Mouse (Mus musculus) neural tube, embryonic 14.5 days (tissue): ENCODE data around the gene Lamp5. TPM values are rescaled to one million over a fixed set of nuclear protein-coding genes. Genes with fewer than 3 reads are reported as not detected.

Experiments used
- ATAC-seq: fragments of 200-750 bp; cut with Nextera tagmentation; 2 replicates; pipeline ENCODE4 v1.8.0; 2017; ENCODE audit warnings: low read depth, mild to moderate bottlenecking, moderate TSS enrichment, moderate library complexity
- H3K27ac ChIP-seq: fragments of 300-500 bp; sonication (generic); 2 replicates; pipeline ENCODE4 v1.5.1; 2014; ENCODE audit warnings: low read depth, mild to moderate bottlenecking, control low read depth, low read length, moderate library complexity, mixed read lengths
- H3K27me3 ChIP-seq: fragments of 300-500 bp; sonication (generic); 2 replicates; pipeline ENCODE4 v1.6.1; 2014; ENCODE audit warnings: low read length; ENCODE audit not compliant: control insufficient read depth, insufficient read depth
- H3K36me3 ChIP-seq: fragments of 300-500 bp; sonication (generic); 2 replicates; pipeline ENCODE4 v1.6.1; 2014; ENCODE audit warnings: low read length, mixed read lengths; ENCODE audit not compliant: control insufficient read depth, insufficient read depth
- H3K4me1 ChIP-seq: fragments of 300-500 bp; sonication (generic); 2 replicates; pipeline ENCODE4 v1.6.1; 2014; ENCODE audit warnings: low read length; ENCODE audit not compliant: control insufficient read depth, insufficient read depth
- H3K4me2 ChIP-seq: fragments of 300-500 bp; sonication (generic); 2 replicates; pipeline ENCODE4 v1.6.1; 2014; ENCODE audit warnings: mild to moderate bottlenecking, low read depth, low read length, control low read depth
- H3K4me3 ChIP-seq: fragments of 300-500 bp; sonication (generic); 2 replicates; pipeline ENCODE4 v1.5.1; 2014; ENCODE audit warnings: low read depth, low read length, control low read depth, mixed read lengths
- H3K9ac ChIP-seq: fragments of 300-500 bp; sonication (generic); replicated peaks from 2 replicates; pipeline ENCODE4 v1.6.1; 2014; ENCODE audit warnings: low read depth, mild to moderate bottlenecking, control low read depth, low read length, mixed read lengths
- H3K9me3 ChIP-seq: fragments of 300-500 bp; sonication (generic); 2 replicates; pipeline ENCODE4 v1.6.1; 2016; ENCODE audit warnings: low read length; ENCODE audit not compliant: control insufficient read depth
- WGBS: fragments of 180-500 bp; shearing (Covaris S2); extraction: QIAGEN DNeasy Blood & Tissue Kit; methylation state at CpG from one replicate; pipeline ENCODE4 v1.1.7; 2014; 5-methylcytosine and 5-hydroxymethylcytosine counted together
- polyA plus RNA-seq: library from polyadenylated mRNA; unstranded; fragments of >200 nt; fragmentation: Nextera tagmentation; extraction: Ambion mirVana; gene quantifications from 2 replicates; pipeline ENCODE4 v1.2.1, GENCODE M21; 2014

Lamp5 gene
- 351 and 352 TPM in 2 replicates for polyA plus RNA-seq

- Histone ChIP-seq H3K36me3 (no peaks in the 10 kb centered on the region), H3K9ac (peak within 1 kb of the TSS; percentile 68), H3K27ac (peak within 1 kb of the TSS; percentile 91), H3K4me2 (peak within 1 kb of the TSS; percentile 57), H3K4me1 (peaks cover 3% of the 10 kb centered on the region; the same call in 1 of the 2 replicates), H3K4me3 (peak within 1 kb of the TSS; percentile 31), H3K9me3 (no peaks in the 10 kb centered on the region), H3K27me3 (no peaks in the 10 kb centered on the region)
- 3% methylated on average over 8 of the region's 8 CpGs for WGBS
- peak; percentile 59 for ATAC-seq
Observed at GRCm38 (mm10) chr2:136051688-136052289, at the start of gene Lamp5. Gene Lamp5 (plus strand): TSS chr2:136052239.

- Histone ChIP-seq H3K27me3 (no peaks in the 10 kb centered on the region), H3K4me2 (no peak overlapping the region), H3K4me1 (no peaks in the 10 kb centered on the region), H3K27ac (no peak overlapping the region), H3K9ac (no peak overlapping the region), H3K4me3 (no peak overlapping the region), H3K9me3 (no peaks in the 10 kb centered on the region), H3K36me3 (peaks cover 3% of the 10 kb centered on the region; the same call in 1 of the 2 replicates)
- no peak for ATAC-seq
- 53% methylated on average over 1 of the region's 1 CpGs for WGBS
Observed at GRCm38 (mm10) chr2:136003836-136004235, 48.2 kb upstream of the Lamp5 start.

- no peak overlapping the region for H3K4me3 ChIP-seq
- ATAC-seq = no peak
- H3K36me3 ChIP-seq = peaks cover 3% of the 10 kb centered on the region; the same call in 1 of the 2 replicates
- H3K4me1 ChIP-seq = no peaks in the 10 kb centered on the region
- no peak overlapping the region for H3K9ac ChIP-seq
- no peaks in the 10 kb centered on the region for H3K9me3 ChIP-seq
- H3K27me3 ChIP-seq = no peaks in the 10 kb centered on the region
- no peak overlapping the region for H3K4me2 ChIP-seq
- H3K27ac ChIP-seq = no peak overlapping the region
- 94% methylated on average over 5 of the region's 5 CpGs for WGBS
Observed at GRCm38 (mm10) chr2:136006280-136006679, 45.8 kb upstream of the Lamp5 start.

- H3K36me3 ChIP-seq = peaks cover 7% of the 10 kb centered on the region
- no peak overlapping the region for H3K4me2 ChIP-seq
- WGBS = 91% methylated on average over 9 of the region's 9 CpGs
- no peak overlapping the region for H3K4me3 ChIP-seq
- no peak overlapping the region for H3K27ac ChIP-seq
- no peaks in the 10 kb centered on the region for H3K4me1 ChIP-seq
- H3K27me3 ChIP-seq = no peaks in the 10 kb centered on the region
- no peaks in the 10 kb centered on the region for H3K9me3 ChIP-seq
- ATAC-seq = no peak
- H3K9ac ChIP-seq = no peak overlapping the region
Observed at GRCm38 (mm10) chr2:136012759-136013158, 39.3 kb upstream of the Lamp5 start.

DNA sequence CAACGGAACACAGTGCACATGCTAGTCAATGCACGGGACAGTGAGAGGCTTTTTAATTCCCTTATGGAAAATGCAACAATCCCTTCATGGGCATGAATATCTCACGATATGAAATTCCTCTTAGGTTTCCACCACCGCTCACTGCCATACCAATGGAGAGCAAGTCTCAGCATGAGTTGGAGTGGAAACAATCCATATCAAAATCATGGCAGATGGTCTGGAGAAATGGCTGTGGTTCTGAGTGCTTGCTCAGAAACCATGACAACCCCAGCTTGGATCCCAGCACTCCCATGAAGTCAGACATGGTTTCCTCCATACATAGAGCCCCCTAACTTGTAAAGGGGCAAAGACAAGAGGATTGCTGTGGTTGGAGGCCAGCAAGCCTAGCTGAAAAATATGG lies 3.6 kb upstream of the Lamp5 start:
- Histone ChIP-seq H3K36me3 (no peaks in the 10 kb centered on the region), H3K27ac (no peak overlapping the region), H3K27me3 (no peaks in the 10 kb centered on the region), H3K9ac (no peak overlapping the region), H3K4me3 (no peak overlapping the region), H3K4me2 (no peak overlapping the region), H3K4me1 (peaks cover 3% of the 10 kb centered on the region; the same call in 1 of the 2 replicates), H3K9me3 (no peaks in the 10 kb centered on the region)
- WGBS = 93% methylated on average over 4 of the region's 4 CpGs
- no peak for ATAC-seq

- Histone ChIP-seq H3K4me3 (peak overlapping the region; percentile 31), H3K4me2 (peak overlapping the region; percentile 57), H3K9me3 (no peaks in the 10 kb centered on the region), H3K9ac (peak overlapping the region; percentile 68), H3K27me3 (no peaks in the 10 kb centered on the region), H3K4me1 (peaks cover 3% of the 10 kb centered on the region; the same call in 1 of the 2 replicates), H3K27ac (peak overlapping the region; percentile 91), H3K36me3 (no peaks in the 10 kb centered on the region)
- 11% methylated on average over 27 of the region's 27 CpGs for WGBS
- ATAC-seq = peak; percentile 89
Observed at GRCm38 (mm10) chr2:136050793-136051615, 1.0 kb upstream of the Lamp5 start.

- no peaks in the 10 kb centered on the region for H3K36me3 ChIP-seq
- peak overlapping the region; percentile 98 for H3K27ac ChIP-seq
- peak overlapping the region; percentile 87 for H3K9ac ChIP-seq
- 4% methylated on average over 19 of the region's 19 CpGs for whole genome bisulfite sequencing
- peak overlapping the region; percentile 52 for H3K4me2 ChIP-seq
- H3K4me3 ChIP-seq = peak overlapping the region; percentile 50
- H3K27me3 ChIP-seq = peaks cover 6% of the 10 kb centered on the region; the same call in 1 of the 2 replicates
- peaks cover 9% of the 10 kb centered on the region; the same call in 1 of the 2 replicates for H3K4me1 ChIP-seq
- peak; percentile 57 for ATAC-seq
- H3K9me3 ChIP-seq = no peaks in the 10 kb centered on the region
Observed at GRCm38 (mm10) chr2:136057861-136058331, 5.9 kb downstream of the Lamp5 start.

GRCm38 (mm10) chr2:136058398-136058797 lies 6.4 kb downstream of the Lamp5 start:
- Histone ChIP-seq H3K9ac (peak overlapping the region; percentile 87), H3K4me1 (peaks cover 9% of the 10 kb centered on the region; the same call in 1 of the 2 replicates), H3K27ac (peak overlapping the region; percentile 98), H3K4me2 (peak overlapping the region; percentile 52), H3K4me3 (peak overlapping the region; percentile 50), H3K9me3 (no peaks in the 10 kb centered on the region), H3K36me3 (no peaks in the 10 kb centered on the region), H3K27me3 (peaks cover 6% of the 10 kb centered on the region; the same call in 1 of the 2 replicates)
- ATAC-seq = peak; percentile 33
- WGBS = 3% methylated on average over 7 of the region's 7 CpGs
